13 mouse cellular contexts compared by ENCODE assay signal in genomic region chr8:71535663-71536062, GRCm38 (mm10). TPM values are rescaled to one million over a fixed set of nuclear protein-coding genes. Genes with fewer than 3 reads are reported as not detected.
DNase-seq lines count a peak whose midpoint lies in the region; ATAC-seq lines count a peak whose summit lies in the region.
"Had no signal": no experiment of that assay in that cellular context is flagged by ENCODE, and none has a peak within 500 bp of the region (broad histone marks: within the 10 kb centered on the region; RNA-seq: fewer than 3 reads in every experiment).

No protein-coding gene starts in this region.

- DNase-seq in heart, postnatal 4 days: no peak
- DNase-seq in neural tube, embryonic 10.5 days (ENCODE audit: extremely low spot score, low spot score): no peak
- DNase-seq in thymus, postnatal 36 days: peak; percentile 60 to 75
- no peak for DNase-seq in T-cell, adult 2 months (ENCODE audit: low spot score)
- DNase-seq in limb, embryonic 10.5 days (ENCODE audit: low spot score): no peak
- DNase-seq: gastrocnemius, postnatal 10 days; lung, postnatal 36 days had no signal

- WGBS in heart, embryonic 15.5 days: 76% methylated on average over 5 of the region's 5 CpGs
- 61% methylated on average over 5 of the region's 5 CpGs for whole genome bisulfite sequencing in neural tube, embryonic 15.5 days
- WGBS in liver, embryonic 12.5 days (ENCODE audit: insufficient replicate concordance): 55% methylated on average over 5 of the region's 5 CpGs
- WGBS in limb, embryonic 10.5 days: 49% methylated on average over 5 of the region's 5 CpGs

- no peaks in the 10 kb centered on the region for H3K27me3 ChIP-seq in heart, embryonic 15.5 days
- H3K27me3 ChIP-seq in neural tube, embryonic 15.5 days (replicated peaks): peaks cover 21% of the 10 kb centered on the region
- peaks cover 1% of the 10 kb centered on the region; the same call in 1 of the 2 replicates for H3K27me3 ChIP-seq in liver, embryonic 12.5 days (replicated peaks)
- H3K27me3 ChIP-seq in limb, embryonic 10.5 days (ENCODE audit: low read depth, poor library complexity, severe bottlenecking): peaks cover 41% of the 10 kb centered on the region

- H3K9ac ChIP-seq in heart, embryonic 15.5 days: peak overlapping the region; percentile 31; the same call in 1 of the 2 replicates
- H3K9ac ChIP-seq in neural tube, embryonic 15.5 days (replicated peaks): no peak overlapping the region
- H3K9ac ChIP-seq in liver, embryonic 12.5 days: no peak overlapping the region
- H3K9ac ChIP-seq: embryonic facial prominence, embryonic 12.5 days had no signal

- no peak overlapping the region for H3K27ac ChIP-seq in heart, embryonic 15.5 days
- no peak overlapping the region for H3K27ac ChIP-seq in neural tube, embryonic 15.5 days (replicated peaks)
- no peak overlapping the region for H3K27ac ChIP-seq in liver, embryonic 12.5 days
- no peak overlapping the region for H3K27ac ChIP-seq in limb, embryonic 10.5 days
- H3K27ac ChIP-seq: embryonic facial prominence, embryonic 12.5 days had no signal

- no peaks in the 10 kb centered on the region for H3K36me3 ChIP-seq in heart, embryonic 15.5 days
- no peaks in the 10 kb centered on the region for H3K36me3 ChIP-seq in neural tube, embryonic 15.5 days
- H3K36me3 ChIP-seq in liver, embryonic 12.5 days: no peaks in the 10 kb centered on the region
- no peaks in the 10 kb centered on the region for H3K36me3 ChIP-seq in limb, embryonic 10.5 days
- H3K36me3 ChIP-seq: embryonic facial prominence, embryonic 12.5 days had no signal

- H3K4me1 ChIP-seq in heart, embryonic 15.5 days (replicated peaks): peaks cover 18% of the 10 kb centered on the region
- peaks cover 11% of the 10 kb centered on the region for H3K4me1 ChIP-seq in neural tube, embryonic 15.5 days
- peaks cover 32% of the 10 kb centered on the region for H3K4me1 ChIP-seq in liver, embryonic 12.5 days
- H3K4me1 ChIP-seq in limb, embryonic 10.5 days: peaks cover 18% of the 10 kb centered on the region

- ATAC-seq in heart, embryonic 15.5 days (replicated peaks; ENCODE audit: insufficient number of reproducible peaks, insufficient read depth, low FRiP score, low read depth): no peak
- no peak for ATAC-seq in neural tube, embryonic 15.5 days (ENCODE audit: low FRiP score)
- no peak for ATAC-seq in liver, embryonic 12.5 days

- H3K4me3 ChIP-seq in heart, embryonic 15.5 days: peak overlapping the region; percentile 60
- H3K4me3 ChIP-seq in neural tube, embryonic 15.5 days (replicated peaks): no peak overlapping the region
- H3K4me3 ChIP-seq in liver, embryonic 12.5 days: no peak overlapping the region
- no peak overlapping the region for H3K4me3 ChIP-seq in limb, embryonic 10.5 days
- H3K4me3 ChIP-seq: embryonic facial prominence, embryonic 12.5 days had no signal

- peak overlapping the region; percentile 79 for H3K4me2 ChIP-seq in heart, embryonic 15.5 days
- H3K4me2 ChIP-seq in neural tube, embryonic 15.5 days: peak overlapping the region; percentile 9; the same call in 1 of the 2 replicates
- peak overlapping the region; percentile 83 for H3K4me2 ChIP-seq in liver, embryonic 12.5 days
- H3K4me2 ChIP-seq: embryonic facial prominence, embryonic 12.5 days had no signal

- H3K9me3 ChIP-seq in heart, embryonic 15.5 days (replicated peaks): no peaks in the 10 kb centered on the region
- H3K9me3 ChIP-seq in neural tube, embryonic 15.5 days (replicated peaks): no peaks in the 10 kb centered on the region
- no peaks in the 10 kb centered on the region for H3K9me3 ChIP-seq in liver, embryonic 12.5 days (replicated peaks)
- H3K9me3 ChIP-seq in limb, embryonic 10.5 days (replicated peaks): no peaks in the 10 kb centered on the region
- H3K9me3 ChIP-seq: embryonic facial prominence, embryonic 12.5 days had no signal

RNA-seq across cellular contexts. Expression of gene Bst2, which starts 1.6 kb away (rescaled TPM):
- polyA plus RNA-seq in heart, embryonic 15.5 days (2015; fragmentation: Nextera tagmentation; extraction: Ambion mirVana): 34.6 and 45.1 TPM in 2 replicates
- 10 to 100 TPM; 12.8 to 13.8 TPM for total RNA-seq in heart, postnatal 4 days (2021)
- 16.1 and 35.7 TPM in 2 replicates for polyA plus RNA-seq in neural tube, embryonic 15.5 days (2015; fragmentation: Nextera tagmentation; extraction: Ambion mirVana)
- 28.7 and 29.4 TPM in 2 replicates for polyA plus RNA-seq in liver, embryonic 12.5 days (2016; fragmentation: Nextera tagmentation; extraction: Ambion mirVana)
- polyA plus RNA-seq in limb, embryonic 10.5 days (2016; fragmentation: Nextera tagmentation; extraction: Ambion mirVana): 5.6 TPM in 2 replicates

RNA-seq across cellular contexts. Expression of gene Mvb12a, which starts 7.1 kb away (rescaled TPM):
- polyA plus RNA-seq in heart, embryonic 15.5 days (2015; fragmentation: Nextera tagmentation; extraction: Ambion mirVana): 51.1 and 65.2 TPM in 2 replicates
- 10 to 100 TPM; 31.6 to 32.4 TPM for total RNA-seq in heart, postnatal 4 days (2021)
- 71.3 and 72.0 TPM in 2 replicates for polyA plus RNA-seq in neural tube, embryonic 15.5 days (2015; fragmentation: Nextera tagmentation; extraction: Ambion mirVana)
- 39.2 and 42.7 TPM in 2 replicates for polyA plus RNA-seq in liver, embryonic 12.5 days (2016; fragmentation: Nextera tagmentation; extraction: Ambion mirVana)
- 76.2 and 77.5 TPM in 2 replicates for polyA plus RNA-seq in limb, embryonic 10.5 days (2016; fragmentation: Nextera tagmentation; extraction: Ambion mirVana)

RNA-seq across cellular contexts. Expression of gene Ccdc194, which starts 10.2 kb away (rescaled TPM):
- polyA plus RNA-seq in heart, embryonic 15.5 days (2015; fragmentation: Nextera tagmentation; extraction: Ambion mirVana): 0.30 and 0.48 TPM in 2 replicates
- total RNA-seq in heart, postnatal 4 days (2021): under 1 TPM; 0.14 to 0.29 TPM
- 0.13 TPM in 2 replicates for polyA plus RNA-seq in neural tube, embryonic 15.5 days (2015; fragmentation: Nextera tagmentation; extraction: Ambion mirVana)
- 0.30 and 0.57 TPM in 2 replicates for polyA plus RNA-seq in liver, embryonic 12.5 days (2016; fragmentation: Nextera tagmentation; extraction: Ambion mirVana)
- polyA plus RNA-seq in limb, embryonic 10.5 days (2016; fragmentation: Nextera tagmentation; extraction: Ambion mirVana): 0.65 and 0.78 TPM in 2 replicates
- total RNA-seq: layer of hippocampus, postnatal 10 days had no signal
- polyA plus RNA-seq: neural tube, embryonic 14.5 days had no signal

RNA-seq across cellular contexts. Expression of gene Tmem221, which starts 23.0 kb away (rescaled TPM):
- polyA plus RNA-seq in heart, embryonic 15.5 days (2015; fragmentation: Nextera tagmentation; extraction: Ambion mirVana): 0.42 and 1.1 TPM in 2 replicates
- total RNA-seq in heart, postnatal 4 days (2021): not detected
- polyA plus RNA-seq in neural tube, embryonic 15.5 days (2015; fragmentation: Nextera tagmentation; extraction: Ambion mirVana): 0.15 and 0.95 TPM in 2 replicates
- polyA plus RNA-seq in liver, embryonic 12.5 days (2016; fragmentation: Nextera tagmentation; extraction: Ambion mirVana): 0.61 and 0.75 TPM in 2 replicates
- 0.29 and 0.45 TPM in 2 replicates for polyA plus RNA-seq in limb, embryonic 10.5 days (2016; fragmentation: Nextera tagmentation; extraction: Ambion mirVana)
- total RNA-seq: layer of hippocampus, postnatal 10 days had no signal
- polyA plus RNA-seq: neural tube, embryonic 14.5 days had no signal

RNA-seq across cellular contexts. Expression of gene Plvap, which starts 24.1 kb away (rescaled TPM):
- 87.2 and 113 TPM in 2 replicates for polyA plus RNA-seq in heart, embryonic 15.5 days (2015; fragmentation: Nextera tagmentation; extraction: Ambion mirVana)
- total RNA-seq in heart, postnatal 4 days (2021): 10 to 100 TPM; 35.8 to 43.2 TPM
- polyA plus RNA-seq in neural tube, embryonic 15.5 days (2015; fragmentation: Nextera tagmentation; extraction: Ambion mirVana): 9.5 and 21.1 TPM in 2 replicates
- polyA plus RNA-seq in liver, embryonic 12.5 days (2016; fragmentation: Nextera tagmentation; extraction: Ambion mirVana): 44.8 and 46.7 TPM in 2 replicates
- 74.6 and 77.7 TPM in 2 replicates for polyA plus RNA-seq in limb, embryonic 10.5 days (2016; fragmentation: Nextera tagmentation; extraction: Ambion mirVana)

Comparison
In these comparisons a context has a peak if more than half of its experiments do, and no peak if none do; other contexts are left out.
1. H3K4me2 ChIP-seq: peak in every context shown above with its lines; median percentile 83 in liver, embryonic 12.5 days; 79 in heart, embryonic 15.5 days; 9 in neural tube, embryonic 15.5 days.
2. DNase-seq: peak in thymus, postnatal 36 days (2 of 2); none in heart, postnatal 4 days (single experiment), neural tube, embryonic 10.5 days (single experiment), T-cell, adult 2 months (single experiment) and limb, embryonic 10.5 days (single experiment).